Mouse (Mus musculus) small intestine, adult 2 months (tissue): ENCODE measurements around the gene Cybb.

ENCODE experiments used
- CTCF ChIP-seq: fragments of 200-500 bp; IDR thresholded peaks from 2 replicates; pipeline ENCODE4 v1.5.1; 2012; ENCODE audit warnings: low read depth, mild to moderate bottlenecking, control low read depth, inconsistent platforms, low read length, moderate library complexity, mixed read lengths; ENCODE audit not compliant: insufficient replicate concordance, insufficient read length; ENCODE audit errors: extremely low read depth
- POLR2A ChIP-seq: fragments of 200-500 bp; IDR thresholded peaks from 2 replicates; pipeline ENCODE4 v1.6.1; 2012; ENCODE audit warnings: low read depth, mild to moderate bottlenecking, control low read depth, inconsistent platforms, low read length, moderate library complexity

- TF ChIP-seq CTCF (no peak), POLR2A (no peak)
These were observed at the start of gene Cybb for GRCm38 (mm10) chrX:9487671-9488070.
